Mouse (Mus musculus) MEL (cell line): ENCODE data around the gene Hck. TPM values are rescaled to one million over a fixed set of nuclear protein-coding genes. Genes with fewer than 3 reads are reported as not detected.

Source experiments
- DNase-seq: peaks from one replicate; pipeline ENCODE4 v3.0.0; 2011; ENCODE audit warnings: low read depth, low spot score
- H3K27ac ChIP-seq: 2 replicates; pipeline ENCODE4 v1.5.1; 2012; ENCODE audit warnings: low read depth, mild to moderate bottlenecking, control low read depth, low read length, moderate library complexity; ENCODE audit not compliant: control insufficient read depth
- H3K27me3 ChIP-seq, 2 experiments: fragments of 150-350 bp in 1 of 2; sonication (generic) in 1 of 2; 2 replicates each; pipeline ENCODE4 v1.6.1; 2012; ENCODE audit warnings: low read length in 2 of 2, mild to moderate bottlenecking in 2 of 2, improper control_type of control experiment in 1 of 2, moderate library complexity in 1 of 2; ENCODE audit not compliant: insufficient read depth in 2 of 2, control insufficient read depth in 1 of 2
- H3K36me3 ChIP-seq, 2 experiments: 2 replicates each; pipeline ENCODE4 v1.6.1; 2012 to 2014; ENCODE audit warnings: low read length in 2 of 2, improper control_type of control experiment in 1 of 2, inconsistent platforms in 1 of 2, mild to moderate bottlenecking in 1 of 2; ENCODE audit not compliant: insufficient read depth in 2 of 2, control insufficient read depth in 1 of 2
- H3K4me1 ChIP-seq, 2 experiments: fragments of 150-350 bp in 1 of 2; sonication (generic) in 1 of 2; 2 replicates each; pipeline ENCODE4 v1.6.1; 2012; ENCODE audit warnings: low read length in 2 of 2, improper control_type of control experiment in 1 of 2, mild to moderate bottlenecking in 1 of 2; ENCODE audit not compliant: insufficient read depth in 2 of 2, control insufficient read depth in 1 of 2
- H3K4me3 ChIP-seq, 2 experiments: fragments of 150-350 bp in 1 of 2; sonication (generic) in 1 of 2; 2 replicates each; pipeline ENCODE4 v1.5.1; 2012; ENCODE audit warnings: low read depth in 2 of 2, low read length in 2 of 2, mild to moderate bottlenecking in 2 of 2, moderate library complexity in 2 of 2, control low read depth in 1 of 2, improper control_type of control experiment in 1 of 2; ENCODE audit not compliant: control insufficient read depth in 1 of 2, insufficient read depth in 1 of 2
- H3K79me2 ChIP-seq: 2 replicates; pipeline ENCODE4 v1.6.1; 2012; ENCODE audit warnings: mild to moderate bottlenecking, low read length, moderate library complexity; ENCODE audit not compliant: control insufficient read depth, poor library complexity, insufficient read depth
- H3K9ac ChIP-seq: 2 replicates; pipeline ENCODE4 v1.6.1; 2012; ENCODE audit warnings: low read depth, mild to moderate bottlenecking, control low read depth, low read length, moderate library complexity; ENCODE audit not compliant: control insufficient read depth, poor library complexity, severe bottlenecking
- H3K9me3 ChIP-seq: fragments of 150-350 bp; sonication (generic); replicated peaks from 2 replicates; pipeline ENCODE4 v1.6.1; 2012; ENCODE audit warnings: mild to moderate bottlenecking, low read length, improper control_type of control experiment, moderate library complexity; ENCODE audit not compliant: insufficient read depth
- BHLHE40 ChIP-seq: IDR thresholded peaks from 2 replicates; pipeline ENCODE4 v1.6.1; 2012; ENCODE audit warnings: low read depth, mild to moderate bottlenecking, inconsistent platforms, low read length, improper control_type of control experiment, borderline replicate concordance
- CHD1 ChIP-seq: IDR thresholded peaks from 2 replicates; pipeline ENCODE4 v1.6.1; 2012; ENCODE audit warnings: low read depth, mild to moderate bottlenecking, inconsistent platforms, low read length, improper control_type of control experiment
- CHD2 ChIP-seq: IDR thresholded peaks from 2 replicates; pipeline ENCODE4 v1.6.1; 2011; ENCODE audit warnings: low read length, improper control_type of control experiment
- E2F4 ChIP-seq: IDR thresholded peaks from 2 replicates; pipeline ENCODE4 v1.6.1; 2011; ENCODE audit warnings: low read depth, low read length, improper control_type of control experiment, borderline replicate concordance
- ELF1 ChIP-seq: IDR thresholded peaks from 2 replicates; pipeline ENCODE4 v1.6.1; 2014; ENCODE audit warnings: low read depth, mild to moderate bottlenecking, inconsistent platforms, low read length, improper control_type of control experiment, moderate library complexity
- GATA1 ChIP-seq: IDR thresholded peaks from 2 replicates; pipeline ENCODE4 v1.6.1; 2011; ENCODE audit warnings: low read depth, low read length, improper control_type of control experiment
- HCFC1 ChIP-seq: IDR thresholded peaks from 2 replicates; pipeline ENCODE4 v1.6.1; 2012; ENCODE audit warnings: low read depth, mild to moderate bottlenecking, inconsistent platforms, low read length, improper control_type of control experiment, moderate library complexity
- KAT2A ChIP-seq: conservative IDR thresholded peaks from 2 replicates; pipeline ENCODE4 v1.6.1; 2012; ENCODE audit warnings: low read depth, low read length, improper control_type of control experiment, inconsistent platforms
- MAFK ChIP-seq: IDR thresholded peaks from 2 replicates; pipeline ENCODE4 v1.6.1; 2011; ENCODE audit warnings: low read depth, mild to moderate bottlenecking, low read length, improper control_type of control experiment, borderline replicate concordance
- MAX ChIP-seq: IDR thresholded peaks from 2 replicates; pipeline ENCODE4 v1.6.1; 2011; ENCODE audit warnings: low read length, improper control_type of control experiment
- MAZ ChIP-seq: IDR thresholded peaks from 2 replicates; pipeline ENCODE4 v1.6.1; 2012; ENCODE audit warnings: low read depth, mild to moderate bottlenecking, inconsistent platforms, low read length, improper control_type of control experiment
- POLR2A ChIP-seq, 2 experiments: IDR thresholded peaks; 2 replicates each; pipeline ENCODE4 v1.6.1; 2011 to 2012; ENCODE audit warnings: low read length in 2 of 2, mild to moderate bottlenecking in 2 of 2, control low read depth in 1 of 2, improper control_type of control experiment in 1 of 2, low read depth in 1 of 2, moderate library complexity in 1 of 2; ENCODE audit not compliant: control insufficient read depth in 1 of 2, insufficient read depth in 1 of 2, poor library complexity in 1 of 2
- POLR2AphosphoS2 ChIP-seq: IDR thresholded peaks from 2 replicates; pipeline ENCODE4 v1.6.1; 2011; ENCODE audit warnings: low read length, improper control_type of control experiment
- SMC3 ChIP-seq: IDR thresholded peaks from 2 replicates; pipeline ENCODE4 v1.6.1; 2011; ENCODE audit warnings: low read depth, low read length, improper control_type of control experiment
- TAL1 ChIP-seq: IDR thresholded peaks from 2 replicates; pipeline ENCODE4 v1.6.1; 2012; ENCODE audit warnings: mild to moderate bottlenecking, inconsistent platforms, low read length, moderate library complexity, mixed read lengths
- TBP ChIP-seq: IDR thresholded peaks from 2 replicates; pipeline ENCODE4 v1.8.0; 2011; ENCODE audit warnings: low read depth, low read length, improper control_type of control experiment
- TCF12 ChIP-seq: IDR thresholded peaks from 2 replicates; pipeline ENCODE4 v1.6.1; 2014; ENCODE audit warnings: low read depth, mild to moderate bottlenecking, inconsistent platforms, low read length, improper control_type of control experiment, moderate library complexity
- UBTF ChIP-seq: IDR thresholded peaks from 2 replicates; pipeline ENCODE4 v1.6.1; 2012; ENCODE audit warnings: low read depth, mild to moderate bottlenecking, inconsistent platforms, low read length, improper control_type of control experiment, moderate library complexity, borderline replicate concordance; ENCODE audit not compliant: insufficient read depth
- USF1 ChIP-seq: IDR thresholded peaks from 2 replicates; pipeline ENCODE4 v1.6.1; 2014; ENCODE audit warnings: low read depth, mild to moderate bottlenecking, inconsistent platforms, low read length, improper control_type of control experiment, moderate library complexity
- USF2 ChIP-seq, 2 experiments: IDR thresholded peaks; 2 replicates each; pipeline ENCODE4 v1.6.1; 2011 to 2012; ENCODE audit warnings: improper control_type of control experiment in 2 of 2, low read length in 2 of 2, borderline replicate concordance in 1 of 2, inconsistent platforms in 1 of 2, low read depth in 1 of 2, mild to moderate bottlenecking in 1 of 2; ENCODE audit not compliant: insufficient read depth in 1 of 2
- ZMIZ1 ChIP-seq: IDR thresholded peaks from 2 replicates; pipeline ENCODE4 v1.6.1; 2012; ENCODE audit warnings: low read depth, mild to moderate bottlenecking, inconsistent platforms, low read length, improper control_type of control experiment, moderate library complexity
- ZNF384 ChIP-seq: IDR thresholded peaks from 2 replicates; pipeline ENCODE4 v1.6.1; 2012; ENCODE audit warnings: low read depth, mild to moderate bottlenecking, inconsistent platforms, low read length, improper control_type of control experiment
- polyA plus RNA-seq, 2 experiments: library from polyadenylated mRNA; stranded (reverse) in 1 of 2; unstranded in 1 of 2; fragments of >175 nt in 1 of 2; fragments of >200 nt in 1 of 2; gene quantifications; 2 replicates each; pipeline versions ENCODE4 v1.2.1 to v1.2.4; 2012; ENCODE audit warnings: low replicate concordance in 2 of 2, low read depth in 1 of 2; ENCODE audit not compliant: insufficient read length in 2 of 2, insufficient read depth in 1 of 2, missing spikeins in 1 of 2
- total RNA-seq: library from RNA; depleted of rRNA; stranded (reverse); fragments of 300-350 nt; gene quantifications from 2 replicates; pipeline ENCODE4 v1.2.3, GENCODE M21; 2012

Gene Hck
- total and polyA plus RNA-seq, 3 experiments = not detected

- TF ChIP-seq TCF12 (peak; percentile 66), SMC3 (no peak), CHD2 (no peak)
Measured at GRCm38 (mm10) chr2:153115679-153116081, 7.4 kb downstream of the Hck start (continued).

GRCm38 (mm10) chr2:153117051-153117486, 8.8 kb downstream of the Hck start:
- H3K27me3 ChIP-seq = peaks cover 0 to 1% of the 10 kb centered on the region in 2 experiments; a peak in 2 of 4 replicates
- H3K36me3 ChIP-seq = peaks cover 0 to 24% of the 10 kb centered on the region in 2 experiments; a peak in 2 of 4 replicates
- peak overlapping the region; percentile 21 to 23; a peak in 2 of 4 replicates for H3K4me3 ChIP-seq
- no peaks in the 10 kb centered on the region for H3K9me3 ChIP-seq
- H3K4me1 ChIP-seq = peaks cover 11 to 33% of the 10 kb centered on the region in 2 experiments
- TF ChIP-seq TBP = 0 out of 2 replicates have a peak, but pooled peaks have one; percentile 6
- TF ChIP-seq ELF1 = no peak
- no peaks in the 10 kb centered on the region for H3K79me2 ChIP-seq
- H3K27ac ChIP-seq = no peak overlapping the region; the same call in 1 of the 2 replicates
- peak overlapping the region; percentile 54; the same call in 1 of the 2 replicates for H3K9ac ChIP-seq
- peak; percentile 29 for DNase-seq

DNA sequence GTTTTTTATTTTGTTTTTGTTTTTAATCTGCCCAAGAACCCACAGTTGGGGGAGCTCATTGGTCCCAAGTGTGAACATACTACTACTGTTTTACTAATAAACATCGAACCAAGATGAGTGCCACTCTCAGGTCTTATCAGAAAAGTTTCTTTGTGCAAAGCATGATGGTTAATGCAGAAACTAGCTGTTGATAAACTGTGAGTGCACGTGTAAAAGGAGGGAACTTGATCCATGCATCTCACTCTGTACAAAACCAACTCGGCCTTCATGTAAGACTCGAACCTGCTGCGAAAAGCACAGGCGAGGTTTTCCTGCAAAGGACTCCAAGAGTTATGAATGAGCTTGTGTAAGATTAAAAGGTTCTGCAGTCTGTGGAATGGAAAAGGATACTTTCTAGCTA, 11.2 kb downstream of the Hck start:
- Histone ChIP-seq H3K4me1 (peaks cover 11 to 33% of the 10 kb centered on the region in 2 experiments), H3K27me3 (no peaks in the 10 kb centered on the region), H3K27ac (no peak overlapping the region), H3K36me3 (peaks cover 0 to 24% of the 10 kb centered on the region in 2 experiments; a peak in 2 of 4 replicates), H3K79me2 (no peaks in the 10 kb centered on the region), H3K4me3 (no peak overlapping the region), H3K9ac (no peak overlapping the region), H3K9me3 (no peaks in the 10 kb centered on the region)
- TF ChIP-seq TAL1 (no peak), CHD1 (no peak), POLR2A (IDR thresholded peaks at IDR 0.05; ENCODE audit: control insufficient read depth in 1 of 2, insufficient read depth in 1 of 2, low read depth in 1 of 2, low read length in 2 of 2, poor library complexity in 1 of 2) (no peak), BHLHE40 (peak; percentile 74; the same call in 1 of the 2 replicates), MAX (peak; percentile 65), USF2 (IDR thresholded peaks at IDR 0.05; ENCODE audit: borderline replicate concordance in 1 of 2, insufficient read depth in 1 of 2, low read depth in 1 of 2, low read length in 2 of 2) (no peak), HCFC1 (no peak), E2F4 (no peak), MAFK (no peak), USF1 (no peak), POLR2AphosphoS2 (no peak), CHD2 (no peak), ZMIZ1 (no peak), GATA1 (0 out of 2 replicates have a peak, but pooled peaks have one; percentile 18), UBTF (no peak), MAZ (no peak), ZNF384 (no peak), KAT2A (no peak)
- DNase-seq = peak; percentile 12
